Mouse (Mus musculus) testis, adult 2 months (tissue): ENCODE measurements around the gene Gucy1b1. TPM values are rescaled to one million over a fixed set of nuclear protein-coding genes. Genes with fewer than 3 reads are reported as not detected.

Experiments used
- H3K27ac ChIP-seq: fragments of 200-500 bp; 2 replicates; pipeline ENCODE4 v1.5.1; 2012; ENCODE audit warnings: low read depth, low read length; ENCODE audit not compliant: control insufficient read depth, insufficient read depth
- H3K27me3 ChIP-seq: fragments of 200-500 bp; 2 replicates; pipeline ENCODE4 v1.6.1; 2012; ENCODE audit warnings: mild to moderate bottlenecking, low read length, moderate library complexity; ENCODE audit not compliant: control insufficient read depth, insufficient read depth
- H3K36me3 ChIP-seq: fragments of 200-500 bp; 2 replicates; pipeline ENCODE4 v1.6.1; 2012; ENCODE audit warnings: mild to moderate bottlenecking, low read length; ENCODE audit not compliant: control insufficient read depth, insufficient read depth
- H3K4me1 ChIP-seq: fragments of 200-500 bp; 2 replicates; pipeline ENCODE4 v1.6.1; 2012; ENCODE audit warnings: low read length; ENCODE audit not compliant: control insufficient read depth, insufficient read depth
- H3K4me3 ChIP-seq: fragments of 200-500 bp; 2 replicates; pipeline ENCODE4 v1.5.1; 2012; ENCODE audit warnings: low read depth, mild to moderate bottlenecking, low read length, moderate library complexity, mixed read lengths; ENCODE audit not compliant: control insufficient read depth
- CTCF ChIP-seq: fragments of 200-500 bp; IDR thresholded peaks from 2 replicates; pipeline ENCODE4 v1.5.1; 2012; ENCODE audit warnings: low read depth, mild to moderate bottlenecking, inconsistent platforms, low read length, moderate library complexity; ENCODE audit not compliant: control insufficient read depth, insufficient read depth, insufficient replicate concordance
- POLR2A ChIP-seq: fragments of 200-500 bp; IDR thresholded peaks from 2 replicates; pipeline ENCODE4 v1.6.1; 2012; ENCODE audit warnings: low read depth, mild to moderate bottlenecking, inconsistent platforms, low read length, moderate library complexity; ENCODE audit not compliant: control insufficient read depth
- polyA plus RNA-seq: library from polyadenylated mRNA; depleted of rRNA; stranded (reverse); fragments of >200 nt; gene quantifications from 2 replicates; pipeline ENCODE4 v1.2.3, GENCODE M21; 2012; rRNA removed

The Gucy1b1 gene
- polyA plus RNA-seq, 1 experiment = 0.61 TPM

DNA sequence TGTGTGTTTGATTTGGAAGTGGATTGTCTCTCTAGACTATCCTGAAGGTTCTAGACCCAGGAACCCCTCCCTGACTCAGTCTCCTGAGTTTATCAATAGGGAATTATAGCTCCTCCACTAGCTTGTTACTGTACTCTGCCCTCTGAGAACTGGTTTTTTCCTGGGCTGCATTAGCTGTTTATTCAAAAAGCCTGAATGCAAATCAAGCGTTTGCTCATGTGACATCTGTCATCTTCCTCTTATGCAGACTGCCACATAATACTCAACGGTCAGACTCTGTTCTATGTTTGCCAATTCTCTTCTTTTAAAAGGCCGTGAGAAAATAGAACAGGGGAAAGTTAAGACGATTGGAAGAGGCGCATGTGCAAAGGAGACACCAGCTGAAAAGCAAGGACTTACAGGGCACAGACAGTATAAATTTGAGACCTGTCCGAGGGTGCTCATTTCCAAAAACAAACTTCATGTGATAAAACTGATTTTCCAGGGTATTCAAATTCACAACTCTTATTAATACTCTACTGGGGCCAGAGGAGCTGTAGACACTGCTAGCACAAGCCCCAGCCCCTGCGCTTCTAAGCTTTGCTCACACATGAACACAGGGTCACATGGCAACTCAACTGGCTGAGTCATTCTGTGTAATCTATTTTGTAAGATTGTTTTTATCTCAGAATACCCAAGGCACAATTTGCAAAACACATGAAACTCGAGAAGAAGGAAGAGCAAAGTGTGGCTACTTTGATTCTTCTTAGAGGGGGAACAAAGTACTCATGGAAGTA, 91.2 kb downstream of the Gucy1b1 start:
- no peak for TF ChIP-seq CTCF
- no peak for TF ChIP-seq POLR2A
- H3K27me3 ChIP-seq = no peaks in the 10 kb centered on the region
- no peaks in the 10 kb centered on the region for H3K36me3 ChIP-seq
- no peak overlapping the region for H3K4me3 ChIP-seq
- no peaks in the 10 kb centered on the region for H3K4me1 ChIP-seq
- no peak overlapping the region for H3K27ac ChIP-seq

Other genes with a start within 250 kb of the Gucy1b1 start
- 3.3 and 4.0 TPM in 2 replicates for gene Ctso, start 142.1 kb downstream of the Gucy1b1 start, polyA plus RNA-seq
- gene Tdo2, start 98.5 kb downstream of the Gucy1b1 start, polyA plus RNA-seq = 0.16 and 0.40 TPM in 2 replicates
- not detected in 2 replicates for gene Asic5, start 92.4 kb downstream of the Gucy1b1 start, polyA plus RNA-seq
- 1.6 TPM in 2 replicates for gene Gucy1a1, start 71.1 kb upstream of the Gucy1b1 start, polyA plus RNA-seq